Mouse (Mus musculus) heart, postnatal 4 days (tissue): ENCODE results near the gene Crabp1. TPM values are rescaled to one million over a fixed set of nuclear protein-coding genes. Genes with fewer than 3 reads are reported as not detected.
A peak's percentile ranks its signal among the peaks of the same experiment; 100 is the strongest.

Source experiments
- DNase-seq: peaks from one replicate; pipeline ENCODE4 v3.0.0; 2021
- total RNA-seq, 2 experiments: library from RNA; stranded (reverse); gene quantifications; 2 replicates each; pipeline ENCODE4 v1.2.3; 2021

The Crabp1 gene
- total RNA-seq, result under 1 TPM in 1 of 2 experiments, not detected in 1; 0.45 TPM

- no peak for DNase-seq
Observed at GRCm38 (mm10) chr9:54764561-54765217, at the start of gene Crabp1. Crabp1 (plus strand) TSS chr9:54764748.

- no peak for DNase-seq
Observed at GRCm38 (mm10) chr9:54715776-54716175, 48.8 kb upstream of the Crabp1 start.

- no peak for DNase-seq
Observed at GRCm38 (mm10) chr9:54717527-54717926, 47.0 kb upstream of the Crabp1 start.

GRCm38 (mm10) chr9:54722156-54722555 lies 42.4 kb upstream of the Crabp1 start:
- no peak for DNase-seq

GRCm38 (mm10) chr9:54722596-54722995 lies 42.0 kb upstream of the Crabp1 start:
- no peak for DNase-seq

- no peak for DNase-seq
Observed at GRCm38 (mm10) chr9:54726315-54726714, 38.2 kb upstream of the Crabp1 start.

- DNase-seq, result no peak
Observed at GRCm38 (mm10) chr9:54732122-54732521, 32.4 kb upstream of the Crabp1 start.

- DNase-seq, result peak; percentile 99
Observed at GRCm38 (mm10) chr9:54733921-54734638, 30.5 kb upstream of the Crabp1 start, which contains the start of gene Wdr61. Wdr61 (minus strand) TSS chr9:54734519.

- DNase-seq, result no peak
Observed at GRCm38 (mm10) chr9:54734639-54735252, 29.8 kb upstream of the Crabp1 start.

- peak; percentile 60 for DNase-seq
Observed at GRCm38 (mm10) chr9:54736284-54736701, 28.3 kb upstream of the Crabp1 start.

GRCm38 (mm10) chr9:54738376-54738775 lies 26.2 kb upstream of the Crabp1 start:
- peak; percentile 70 for DNase-seq

- DNase-seq, result no peak
Observed at GRCm38 (mm10) chr9:54743891-54744290, 20.7 kb upstream of the Crabp1 start.

- DNase-seq, result no peak
Observed at GRCm38 (mm10) chr9:54745740-54746370, 18.7 kb upstream of the Crabp1 start.

- no peak for DNase-seq
Observed at GRCm38 (mm10) chr9:54750215-54750981, 14.2 kb upstream of the Crabp1 start.

- DNase-seq, result no peak
Observed at GRCm38 (mm10) chr9:54751684-54752083, 12.9 kb upstream of the Crabp1 start.

GRCm38 (mm10) chr9:54752201-54752943 lies 12.2 kb upstream of the Crabp1 start:
- DNase-seq, result no peak

GRCm38 (mm10) chr9:54752944-54753295 lies 11.6 kb upstream of the Crabp1 start:
- no peak for DNase-seq

GRCm38 (mm10) chr9:54759592-54759991 lies 5.0 kb upstream of the Crabp1 start:
- no peak for DNase-seq

- no peak for DNase-seq
Observed at GRCm38 (mm10) chr9:54764091-54764490, 457 bp upstream of the Crabp1 start.

- DNase-seq, result no peak
Observed at GRCm38 (mm10) chr9:54765336-54766085, 963 bp downstream of the Crabp1 start.
